Mouse (Mus musculus) hindbrain, embryonic 13.5 days (tissue): Measurements from ENCODE around the gene Nebl. TPM values are rescaled to one million over a fixed set of nuclear protein-coding genes. Genes with fewer than 3 reads are reported as not detected.

Experiments
- ATAC-seq: fragments of 200-750 bp; cut with Nextera tagmentation; 2 replicates; pipeline ENCODE4 v1.8.0; 2017; ENCODE audit warnings: moderate TSS enrichment; ENCODE audit not compliant: low FRiP score
- H3K27ac ChIP-seq: fragments of 300-500 bp; sonication (generic); 2 replicates; pipeline ENCODE4 v1.5.1; 2015; ENCODE audit warnings: inconsistent platforms, mild to moderate bottlenecking, moderate library complexity
- H3K27me3 ChIP-seq: fragments of 300-500 bp; sonication (generic); 2 replicates; pipeline ENCODE4 v1.6.1; 2015; ENCODE audit warnings: mild to moderate bottlenecking, inconsistent platforms
- H3K36me3 ChIP-seq: fragments of 300-500 bp; sonication (generic); 2 replicates; pipeline ENCODE4 v1.6.1; 2015; ENCODE audit warnings: mild to moderate bottlenecking, inconsistent platforms
- H3K4me1 ChIP-seq: fragments of 300-500 bp; sonication (generic); replicated peaks from 2 replicates; pipeline ENCODE4 v1.6.1; 2015; ENCODE audit warnings: inconsistent platforms
- H3K4me2 ChIP-seq: fragments of 300-500 bp; sonication (generic); 2 replicates; pipeline ENCODE4 v1.6.1; 2015; ENCODE audit warnings: inconsistent platforms, mild to moderate bottlenecking, moderate library complexity
- H3K4me3 ChIP-seq: fragments of 300-500 bp; sonication (generic); 2 replicates; pipeline ENCODE4 v1.5.1; 2015; ENCODE audit warnings: mild to moderate bottlenecking, inconsistent platforms
- H3K9ac ChIP-seq: fragments of 300-500 bp; sonication (generic); 2 replicates; pipeline ENCODE4 v1.6.1; 2015; ENCODE audit warnings: mild to moderate bottlenecking, inconsistent platforms
- H3K9me3 ChIP-seq: fragments of 300-500 bp; sonication (generic); 2 replicates; pipeline ENCODE4 v1.6.1; 2016; ENCODE audit warnings: inconsistent platforms
- WGBS: fragments of 180-500 bp; shearing (Covaris S2); methylation state at CpG from one replicate; pipeline ENCODE4 v1.1.7; 2015; 5-methylcytosine and 5-hydroxymethylcytosine counted together
- polyA plus RNA-seq: library from polyadenylated mRNA; unstranded; fragments of >200 nt; fragmentation: Nextera tagmentation; extraction: Ambion mirVana; gene quantifications from 2 replicates; pipeline ENCODE4 v1.2.1, GENCODE M21; 2015

Nebl gene
- 8.9 TPM in 2 replicates for polyA plus RNA-seq

DNA sequence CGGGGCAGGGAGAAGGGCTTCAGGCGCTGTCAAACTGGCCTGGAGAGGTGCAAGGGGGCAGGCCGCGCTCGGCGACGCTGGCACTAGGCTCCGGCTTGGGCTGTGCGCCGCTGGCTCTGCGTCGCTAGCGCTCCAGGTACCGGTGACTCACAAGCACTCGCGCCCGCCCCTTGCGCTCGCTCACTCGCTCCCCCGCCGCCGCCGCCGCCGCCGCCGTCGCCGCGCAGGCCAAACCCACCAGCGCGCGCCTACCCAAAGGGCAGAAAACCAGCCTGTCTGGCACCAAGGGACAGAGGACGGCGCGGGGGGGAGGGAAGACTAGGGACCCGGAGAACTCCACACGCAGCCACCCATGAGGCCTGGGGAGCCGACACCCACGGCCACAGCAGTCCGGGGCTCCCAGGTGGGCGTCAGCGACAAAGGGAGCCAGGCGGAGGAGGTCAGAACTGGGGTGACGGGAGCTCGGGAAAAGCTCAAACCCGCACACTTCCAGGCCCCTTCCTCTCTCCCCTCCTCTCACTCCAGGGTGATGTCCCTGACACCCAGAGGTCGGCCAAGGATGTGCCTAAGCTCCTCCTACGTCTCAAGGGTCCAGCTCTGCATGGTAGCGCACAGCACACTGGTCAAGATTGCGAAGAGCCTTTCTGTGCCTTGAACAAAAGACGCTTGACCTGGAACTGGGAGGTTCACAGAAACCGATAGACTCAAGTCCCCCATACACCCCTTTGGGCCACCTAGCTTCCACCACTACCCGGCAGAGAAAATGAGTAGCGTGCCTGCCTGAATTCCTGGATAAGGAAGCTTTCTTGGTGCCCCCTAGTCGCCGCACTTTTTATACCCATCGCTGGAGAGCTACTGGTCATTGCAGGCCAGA, at the start of gene Nebl:
Nebl (minus strand) TSS at position 508 of the 874 bp plus-strand sequence.
- Histone ChIP-seq H3K27ac (peak within 1 kb of the TSS; percentile 76), H3K4me1 (peaks cover 24% of the 10 kb centered on the region), H3K9me3 (no peaks in the 10 kb centered on the region), H3K4me3 (peak within 1 kb of the TSS; percentile 69), H3K4me2 (peak within 1 kb of the TSS; percentile 93), H3K36me3 (no peaks in the 10 kb centered on the region), H3K27me3 (peaks cover 34% of the 10 kb centered on the region), H3K9ac (peak within 1 kb of the TSS; percentile 85)
- under 1% methylated on average over 56 of the region's 59 CpGs for WGBS
- peak; percentile 90 for ATAC-seq

DNA sequence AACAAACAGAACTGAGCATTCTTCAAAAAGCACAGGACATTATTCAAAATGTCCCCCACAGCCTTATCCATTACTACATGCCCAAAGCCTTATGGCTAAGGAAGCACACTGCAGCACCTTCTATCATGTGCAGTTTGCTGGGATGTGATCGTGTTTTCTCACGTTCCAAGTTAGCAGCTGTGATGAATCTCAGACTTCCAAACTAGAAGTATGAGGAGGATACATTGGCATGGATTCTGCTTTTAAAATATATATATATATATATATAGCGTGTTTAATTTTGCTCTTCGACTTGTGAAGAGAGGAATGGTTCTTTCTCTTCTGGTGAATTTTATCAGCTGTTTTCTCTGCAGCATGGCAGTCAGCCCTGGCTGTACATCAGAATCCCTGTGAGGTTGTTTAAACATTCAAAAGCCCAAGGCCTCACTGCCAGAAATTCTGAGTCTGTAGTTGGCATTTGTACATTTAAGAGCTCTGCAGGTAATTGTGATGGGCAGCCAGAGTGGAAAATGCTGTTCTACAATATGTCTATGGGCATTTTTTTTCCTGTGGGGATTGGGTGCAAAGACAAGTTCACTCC, 39.1 kb upstream of the Nebl start:
- H3K9ac ChIP-seq, result no peak overlapping the region
- no peaks in the 10 kb centered on the region for H3K4me1 ChIP-seq
- no peak overlapping the region for H3K4me3 ChIP-seq
- ATAC-seq, result no peak
- whole genome bisulfite sequencing, result 93% methylated on average over 4 of the region's 4 CpGs
- no peak overlapping the region for H3K4me2 ChIP-seq
- H3K9me3 ChIP-seq, result no peaks in the 10 kb centered on the region
- no peaks in the 10 kb centered on the region for H3K36me3 ChIP-seq
- H3K27ac ChIP-seq, result no peak overlapping the region
- no peaks in the 10 kb centered on the region for H3K27me3 ChIP-seq

GRCm38 (mm10) chr2:17769242-17769755, 38.0 kb upstream of the Nebl start:
- no peak overlapping the region for H3K4me3 ChIP-seq
- no peaks in the 10 kb centered on the region for H3K36me3 ChIP-seq
- H3K9ac ChIP-seq, result no peak overlapping the region
- no peaks in the 10 kb centered on the region for H3K27me3 ChIP-seq
- H3K4me2 ChIP-seq, result no peak overlapping the region
- no peak overlapping the region for H3K27ac ChIP-seq
- H3K9me3 ChIP-seq, result no peaks in the 10 kb centered on the region
- no peak for ATAC-seq
- 87% methylated on average over 5 of the region's 5 CpGs for WGBS
- no peaks in the 10 kb centered on the region for H3K4me1 ChIP-seq

GRCm38 (mm10) chr2:17756271-17756670, 25.0 kb upstream of the Nebl start:
- no peaks in the 10 kb centered on the region for H3K4me1 ChIP-seq
- 67% methylated on average over 4 of the region's 4 CpGs for WGBS
- no peak overlapping the region for H3K27ac ChIP-seq
- no peak overlapping the region for H3K4me3 ChIP-seq
- no peak for ATAC-seq
- H3K27me3 ChIP-seq, result no peaks in the 10 kb centered on the region
- no peaks in the 10 kb centered on the region for H3K9me3 ChIP-seq
- no peaks in the 10 kb centered on the region for H3K36me3 ChIP-seq
- no peak overlapping the region for H3K4me2 ChIP-seq
- H3K9ac ChIP-seq, result no peak overlapping the region

GRCm38 (mm10) chr2:17742051-17742763, 10.9 kb upstream of the Nebl start:
- Histone ChIP-seq H3K9ac (no peak overlapping the region; the same call in 1 of the 2 replicates), H3K4me2 (peak overlapping the region; percentile 57), H3K4me1 (peaks cover 9% of the 10 kb centered on the region), H3K9me3 (no peaks in the 10 kb centered on the region), H3K27ac (no peak overlapping the region), H3K36me3 (no peaks in the 10 kb centered on the region), H3K4me3 (peak overlapping the region; percentile 33), H3K27me3 (0 out of 2 replicates have a peak, but pooled peaks cover 4% of the 10 kb centered on the region)
- WGBS, result 7% methylated on average over 11 of the region's 11 CpGs
- ATAC-seq, result peak; percentile 48; the same call in 1 of the 2 replicates

DNA sequence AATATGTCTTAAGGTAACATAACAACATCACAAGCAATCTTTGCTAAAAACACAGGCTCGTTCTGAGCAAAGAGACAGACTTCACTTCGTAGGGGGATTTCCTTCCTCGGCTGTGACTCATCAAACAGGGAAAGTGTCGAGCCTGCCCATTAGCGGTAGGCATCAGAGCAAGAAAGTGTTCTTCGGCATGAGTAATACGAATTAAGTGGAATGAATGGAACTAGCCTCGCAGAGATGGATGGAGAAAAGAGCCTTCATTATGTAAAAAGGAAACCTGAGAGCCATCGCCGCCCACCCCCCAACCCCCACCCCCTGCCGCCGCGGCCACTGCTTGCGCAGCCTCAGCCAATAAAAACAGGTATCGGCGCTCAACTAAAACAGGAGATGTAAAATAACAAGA, 10.3 kb upstream of the Nebl start:
- Histone ChIP-seq H3K4me1 (peaks cover 9% of the 10 kb centered on the region), H3K4me3 (peak overlapping the region; percentile 33), H3K27me3 (0 out of 2 replicates have a peak, but pooled peaks cover 4% of the 10 kb centered on the region), H3K9me3 (no peaks in the 10 kb centered on the region), H3K4me2 (peak overlapping the region; percentile 57), H3K9ac (no peak overlapping the region; the same call in 1 of the 2 replicates), H3K36me3 (no peaks in the 10 kb centered on the region), H3K27ac (no peak overlapping the region)
- 1% methylated on average over 16 of the region's 16 CpGs for WGBS
- peak; percentile 70 for ATAC-seq

GRCm38 (mm10) chr2:17740454-17740853, 9.2 kb upstream of the Nebl start:
- H3K27ac ChIP-seq, result no peak overlapping the region
- H3K4me2 ChIP-seq, result no peak overlapping the region
- no peaks in the 10 kb centered on the region for H3K36me3 ChIP-seq
- whole genome bisulfite sequencing, result 36% methylated on average over 2 of the region's 2 CpGs
- H3K4me3 ChIP-seq, result no peak overlapping the region
- H3K4me1 ChIP-seq, result peaks cover 9% of the 10 kb centered on the region
- no peak overlapping the region for H3K9ac ChIP-seq
- 0 out of 2 replicates have a peak, but pooled peaks cover 4% of the 10 kb centered on the region for H3K27me3 ChIP-seq
- H3K9me3 ChIP-seq, result no peaks in the 10 kb centered on the region
- ATAC-seq, result no peak

GRCm38 (mm10) chr2:17732210-17732609, 946 bp upstream of the Nebl start:
- Histone ChIP-seq H3K27me3 (peaks cover 34% of the 10 kb centered on the region), H3K4me1 (peaks cover 24% of the 10 kb centered on the region), H3K9ac (no peak overlapping the region), H3K9me3 (no peaks in the 10 kb centered on the region), H3K4me3 (peak overlapping the region; percentile 69; the same call in 1 of the 2 replicates), H3K27ac (no peak overlapping the region), H3K36me3 (no peaks in the 10 kb centered on the region), H3K4me2 (peak overlapping the region; percentile 93; the same call in 1 of the 2 replicates)
- WGBS, result 38% methylated on average over 7 of the region's 7 CpGs
- ATAC-seq, result no peak

DNA sequence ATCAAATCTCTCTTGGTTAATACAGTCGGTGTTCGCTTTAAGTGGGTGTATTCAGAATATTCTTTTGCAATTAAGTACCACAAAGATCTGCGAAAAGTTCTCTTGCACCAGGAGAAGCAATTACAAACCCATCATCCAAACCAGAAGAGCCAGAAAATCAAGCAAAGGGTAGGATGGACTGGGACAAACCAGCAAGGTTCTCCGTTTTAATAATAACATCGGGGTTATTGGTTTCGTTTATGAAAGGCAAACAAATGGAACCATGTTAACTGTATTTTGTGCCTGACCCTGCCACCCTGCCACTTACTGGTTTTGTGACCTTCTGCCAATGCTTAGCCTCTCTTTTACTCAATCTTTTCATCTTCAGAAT, 552 bp upstream of the Nebl start:
- Histone ChIP-seq H3K9ac (no peak overlapping the region), H3K27ac (peak overlapping the region; percentile 76), H3K9me3 (no peaks in the 10 kb centered on the region), H3K4me1 (peaks cover 24% of the 10 kb centered on the region), H3K4me2 (peak overlapping the region; percentile 93), H3K36me3 (no peaks in the 10 kb centered on the region), H3K27me3 (peaks cover 34% of the 10 kb centered on the region), H3K4me3 (peak overlapping the region; percentile 69)
- no peak for ATAC-seq
- WGBS, result 9% methylated on average over 6 of the region's 6 CpGs

GRCm38 (mm10) chr2:17730648-17730956, 662 bp downstream of the Nebl start:
- Histone ChIP-seq H3K9me3 (no peaks in the 10 kb centered on the region), H3K4me3 (peak overlapping the region; percentile 69), H3K4me1 (peaks cover 24% of the 10 kb centered on the region), H3K27me3 (peaks cover 34% of the 10 kb centered on the region), H3K27ac (peak overlapping the region; percentile 76), H3K4me2 (peak overlapping the region; percentile 93), H3K36me3 (no peaks in the 10 kb centered on the region), H3K9ac (peak overlapping the region; percentile 85)
- peak; percentile 61 for ATAC-seq
- under 1% methylated on average over 20 of the region's 20 CpGs for WGBS

GRCm38 (mm10) chr2:17729770-17730647, 1.3 kb downstream of the Nebl start:
- Histone ChIP-seq H3K4me1 (peaks cover 24% of the 10 kb centered on the region), H3K4me2 (peak overlapping the region; percentile 93), H3K9ac (peak overlapping the region; percentile 85), H3K4me3 (peak overlapping the region; percentile 69), H3K9me3 (no peaks in the 10 kb centered on the region), H3K27ac (no peak overlapping the region), H3K36me3 (no peaks in the 10 kb centered on the region), H3K27me3 (peaks cover 34% of the 10 kb centered on the region)
- ATAC-seq, result peak; percentile 62
- 5% methylated on average over 24 of the region's 25 CpGs for whole genome bisulfite sequencing
